Mouse (Mus musculus) cerebellum, adult 9-11 months (tissue): ENCODE results near the gene Ints4.
"Not testable (repeated sequence)": the region's sequence is repeated elsewhere in the genome, so short reads cannot be mapped to it uniquely, and the experiment has no call there.

ENCODE experiments used
- DNase-seq: peaks from one replicate; pipeline ENCODE4 v3.0.0; 2022

Ints4 gene

GRCm38 (mm10) chr7:97480821-97481339 lies at the start of gene Ints4:
Ints4 (plus strand) TSS chr7:97480956.
- DNase-seq: peak; percentile 96

GRCm38 (mm10) chr7:97433517-97433916 lies 47.2 kb upstream of the Ints4 start:
- DNase-seq: not testable (repeated sequence)

- DNase-seq: no peak
Measured at GRCm38 (mm10) chr7:97434517-97434916, 46.2 kb upstream of the Ints4 start.

- DNase-seq: no peak
Measured at GRCm38 (mm10) chr7:97438986-97439385, 41.8 kb upstream of the Ints4 start.

GRCm38 (mm10) chr7:97446171-97446925 lies 34.4 kb upstream of the Ints4 start:
- peak; percentile 85 for DNase-seq

- no peak for DNase-seq
Measured at GRCm38 (mm10) chr7:97447050-97447531, 33.7 kb upstream of the Ints4 start.

- DNase-seq: not testable (repeated sequence)
Measured at GRCm38 (mm10) chr7:97451023-97451422, 29.7 kb upstream of the Ints4 start, which contains the start of gene Kctd14. Kctd14 (plus strand) TSS chr7:97451323.

GRCm38 (mm10) chr7:97452196-97452595 lies 28.6 kb upstream of the Ints4 start:
- no peak for DNase-seq

- no peak for DNase-seq
Measured at GRCm38 (mm10) chr7:97453141-97453921, 27.4 kb upstream of the Ints4 start.

- no peak for DNase-seq
Measured at GRCm38 (mm10) chr7:97454795-97455194, 26.0 kb upstream of the Ints4 start.

- no peak for DNase-seq
Measured at GRCm38 (mm10) chr7:97455577-97455976, 25.2 kb upstream of the Ints4 start.

- no peak for DNase-seq
Measured at GRCm38 (mm10) chr7:97473001-97473400, 7.8 kb upstream of the Ints4 start.

GRCm38 (mm10) chr7:97479349-97479748 lies 1.4 kb upstream of the Ints4 start:
- no peak for DNase-seq

GRCm38 (mm10) chr7:97480290-97480689 lies 466 bp upstream of the Ints4 start:
- no peak for DNase-seq

- no peak for DNase-seq
Measured at GRCm38 (mm10) chr7:97483378-97483777, 2.6 kb downstream of the Ints4 start.

GRCm38 (mm10) chr7:97491157-97491556 lies 10.4 kb downstream of the Ints4 start:
- DNase-seq: no peak

GRCm38 (mm10) chr7:97492420-97492819 lies 11.7 kb downstream of the Ints4 start:
- DNase-seq: no peak

GRCm38 (mm10) chr7:97495052-97495451 lies 14.3 kb downstream of the Ints4 start:
- DNase-seq: no peak

GRCm38 (mm10) chr7:97500555-97501209 lies 19.9 kb downstream of the Ints4 start:
- DNase-seq: peak; percentile 88

GRCm38 (mm10) chr7:97514786-97515185 lies 34.0 kb downstream of the Ints4 start:
- peak; percentile 63 for DNase-seq

- no peak for DNase-seq
Measured at GRCm38 (mm10) chr7:97519935-97520334, 39.2 kb downstream of the Ints4 start.

- DNase-seq: no peak
Measured at GRCm38 (mm10) chr7:97535531-97535930, 54.8 kb downstream of the Ints4 start.

- no peak for DNase-seq
Measured at GRCm38 (mm10) chr7:97536571-97536970, 55.8 kb downstream of the Ints4 start.
